Mouse (Mus musculus) brain, embryonic 14.5 days (tissue): ENCODE measurements around the gene Olfr466. TPM values are rescaled to one million over a fixed set of nuclear protein-coding genes. Genes with fewer than 3 reads are reported as not detected.
A peak's percentile ranks its signal among the peaks of the same experiment; 100 is the strongest.

Experiments
- DNase-seq: peaks from one replicate; pipeline ENCODE4 v3.0.0-alpha.2; 2011; ENCODE audit warnings: low read depth
- CTCF ChIP-seq: fragments of 200-500 bp; IDR thresholded peaks from 2 replicates; pipeline ENCODE4 v1.5.1; 2012; ENCODE audit warnings: inconsistent platforms, mild to moderate bottlenecking, moderate library complexity, borderline replicate concordance; ENCODE audit not compliant: insufficient read depth, insufficient read length; ENCODE audit errors: extremely low read depth
- POLR2A ChIP-seq: fragments of 200-500 bp; IDR thresholded peaks from 2 replicates; pipeline ENCODE4 v1.6.1; 2012; ENCODE audit warnings: mild to moderate bottlenecking, inconsistent platforms, borderline replicate concordance; ENCODE audit not compliant: poor library complexity, insufficient read depth, insufficient read length, severe bottlenecking; ENCODE audit errors: extremely low read depth
- polyA plus RNA-seq: library from polyadenylated mRNA; depleted of rRNA; stranded (reverse); fragments of >200 nt; gene quantifications from 2 replicates; pipeline ENCODE4 v1.2.3, GENCODE M21; 2012; rRNA removed

Gene Olfr466
- polyA plus RNA-seq = not detected in 2 replicates

DNA sequence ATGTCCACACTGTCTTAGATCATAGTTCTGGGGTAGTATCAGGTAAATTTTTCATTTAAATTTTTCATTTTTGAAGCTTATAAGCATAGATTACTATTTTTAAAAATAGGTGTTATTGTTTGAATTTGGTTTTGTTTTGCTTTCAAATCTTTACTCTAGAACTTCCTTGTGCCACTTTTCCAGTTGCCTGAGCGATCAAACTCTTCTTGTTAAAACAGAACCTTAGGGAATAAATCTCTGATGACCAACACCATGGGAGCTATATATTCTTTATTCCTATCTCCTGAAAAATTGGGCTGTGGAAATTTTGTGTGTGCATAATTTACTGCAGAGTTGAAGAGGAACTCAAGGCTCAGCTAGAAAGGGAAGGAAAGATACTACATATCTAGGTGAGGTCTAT lies at the start of gene Olfr466:
Gene Olfr466 (plus strand): TSS at position 301 of the 400 bp plus-strand sequence.
- DNase-seq = no peak

DNA sequence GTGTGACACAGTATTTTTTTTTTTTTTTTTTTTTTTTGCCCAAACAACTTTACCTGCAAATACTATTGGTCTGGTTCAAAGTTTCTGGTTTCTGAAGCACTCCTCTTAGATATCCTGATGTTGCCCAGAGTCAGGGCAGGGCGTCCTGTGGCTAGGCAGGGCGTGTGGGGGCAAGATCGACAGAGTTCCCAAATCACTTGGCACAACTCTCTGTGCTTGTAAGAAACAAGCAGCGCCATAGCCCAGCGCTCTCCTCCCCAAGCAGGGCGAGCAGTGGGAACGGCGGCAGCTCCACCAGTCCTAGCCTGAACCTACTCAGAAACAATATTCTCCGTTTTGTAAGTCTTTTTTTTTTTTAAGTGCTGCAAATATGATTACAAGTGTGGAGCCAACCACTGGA lies 49.4 kb upstream of the Olfr466 start:
- DNase-seq = no peak
- TF ChIP-seq CTCF = no peak
- TF ChIP-seq POLR2A = no peak

More for the DNA sequence above, at the start of gene Olfr466:
- TF ChIP-seq CTCF (no peak), POLR2A (no peak)

DNA sequence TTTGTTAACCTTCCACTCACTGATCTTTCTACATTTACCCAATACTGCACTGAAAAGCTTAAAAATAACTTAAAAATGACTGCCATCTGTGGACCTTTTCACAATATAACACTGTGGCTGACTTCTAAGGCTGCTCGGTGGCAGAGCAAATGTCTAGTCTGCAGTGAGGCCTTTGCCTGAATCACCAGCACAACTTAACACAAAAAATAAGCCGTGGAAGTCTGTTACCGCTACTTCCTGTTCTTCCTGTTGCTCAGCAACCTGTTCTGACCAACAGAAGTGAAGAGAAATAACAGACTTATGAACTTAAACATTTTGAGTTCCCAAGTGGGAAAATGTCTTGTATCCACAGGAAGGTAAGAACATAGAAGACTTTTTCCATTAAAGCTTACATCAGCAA lies 48.8 kb upstream of the Olfr466 start:
- TF ChIP-seq CTCF (no peak), POLR2A (no peak)
- DNase-seq = no peak

DNA sequence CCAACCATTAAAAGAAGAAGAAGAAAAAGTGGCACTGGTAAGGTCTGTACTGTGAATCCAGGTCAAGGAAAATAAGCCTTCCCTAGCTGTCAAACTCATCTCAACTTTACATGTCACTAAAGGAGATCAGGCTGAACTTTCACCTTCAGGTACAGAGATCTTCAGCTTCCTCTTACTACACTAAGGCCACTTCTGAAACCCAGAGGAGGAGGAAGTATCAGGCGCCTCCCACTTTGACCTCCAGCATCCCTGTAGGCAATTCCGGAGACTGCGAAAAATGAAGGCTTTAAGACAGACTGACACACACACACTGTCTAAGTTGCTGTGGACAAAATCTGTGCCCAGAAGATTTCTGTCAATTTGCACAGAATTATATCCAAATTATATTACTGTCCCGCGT lies 38.1 kb upstream of the Olfr466 start:
- TF ChIP-seq CTCF (no peak), POLR2A (no peak)
- peak; percentile 11 for DNase-seq

DNA sequence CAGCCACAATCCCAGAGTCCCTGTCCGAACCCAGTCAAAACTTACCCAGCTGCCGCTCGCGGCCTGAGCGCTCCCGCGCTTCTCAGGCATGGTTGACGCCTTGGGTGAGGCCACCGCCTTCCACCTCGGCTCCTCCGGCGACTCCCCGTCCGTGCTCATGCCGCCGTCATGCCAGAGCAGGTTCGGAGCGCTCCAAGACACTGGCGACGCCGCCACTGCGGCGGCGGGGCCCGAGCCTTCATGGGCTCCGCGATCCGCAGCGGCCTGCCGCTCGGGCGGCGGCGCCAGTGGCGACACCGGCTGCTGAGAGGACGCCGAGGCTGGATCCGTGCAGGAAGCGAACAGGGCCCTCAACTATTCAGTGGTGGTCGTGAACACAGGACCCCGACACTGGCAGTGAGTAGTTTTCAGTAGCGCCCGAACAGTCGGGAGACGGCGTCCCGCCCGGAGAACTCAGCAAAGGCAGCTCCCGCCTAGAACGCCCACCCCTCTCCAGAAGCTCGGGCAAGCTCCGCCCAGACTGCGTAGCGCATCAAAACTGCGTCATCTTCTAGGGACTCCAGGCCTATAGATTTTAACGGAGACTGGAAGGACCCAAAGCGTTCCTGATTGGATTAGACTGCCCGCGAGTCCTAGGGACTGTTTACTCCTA lies 37.5 kb upstream of the Olfr466 start, which contains the start of gene Mfsd14b:
Gene Mfsd14b (minus strand): TSS at position 517 of the 652 bp plus-strand sequence.
- DNase-seq = peak; percentile 98
- no peak for TF ChIP-seq CTCF
- peak; percentile 70; the same call in 1 of the 2 replicates for TF ChIP-seq POLR2A

DNA sequence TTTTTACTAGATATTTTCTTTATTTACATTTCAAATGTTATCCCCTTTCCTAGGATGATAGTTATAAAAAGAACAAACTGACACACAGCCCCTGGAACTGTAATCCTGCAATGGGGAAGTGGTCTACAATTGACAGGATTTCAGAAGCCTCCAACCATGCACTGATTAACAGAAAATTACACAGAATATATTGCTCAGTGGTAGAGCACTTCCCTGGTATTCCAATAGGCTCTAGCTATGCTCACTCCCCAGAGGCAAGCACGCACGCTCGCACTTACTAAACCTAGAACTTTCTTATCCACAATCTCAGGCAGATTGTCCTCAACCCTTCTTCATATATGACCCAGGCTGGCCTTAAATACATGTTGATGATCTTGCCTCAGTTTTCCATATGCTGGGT lies 36.8 kb upstream of the Olfr466 start:
- DNase-seq = no peak
- no peak for TF ChIP-seq CTCF
- no peak for TF ChIP-seq POLR2A

DNA sequence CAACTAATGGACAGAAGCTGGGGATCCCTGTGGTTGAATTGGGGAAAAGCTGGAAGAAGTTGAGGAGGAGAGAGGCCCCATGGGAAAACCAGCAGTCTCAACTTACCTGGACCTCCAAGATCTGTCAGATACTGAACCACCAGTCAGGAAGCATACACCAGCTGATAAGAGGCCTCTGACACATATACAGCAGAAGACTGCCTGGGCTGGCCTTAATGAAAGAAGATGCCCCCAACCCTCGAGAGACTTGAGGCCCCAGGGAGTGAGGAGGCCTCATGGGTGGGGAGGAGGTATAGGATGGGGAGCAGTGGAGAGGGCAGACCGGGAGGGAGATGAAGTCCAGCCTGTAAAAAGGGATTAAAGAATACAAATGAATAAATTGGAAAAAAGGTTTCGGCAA lies 29.1 kb upstream of the Olfr466 start:
- TF ChIP-seq POLR2A (no peak), CTCF (no peak)
- no peak for DNase-seq

DNA sequence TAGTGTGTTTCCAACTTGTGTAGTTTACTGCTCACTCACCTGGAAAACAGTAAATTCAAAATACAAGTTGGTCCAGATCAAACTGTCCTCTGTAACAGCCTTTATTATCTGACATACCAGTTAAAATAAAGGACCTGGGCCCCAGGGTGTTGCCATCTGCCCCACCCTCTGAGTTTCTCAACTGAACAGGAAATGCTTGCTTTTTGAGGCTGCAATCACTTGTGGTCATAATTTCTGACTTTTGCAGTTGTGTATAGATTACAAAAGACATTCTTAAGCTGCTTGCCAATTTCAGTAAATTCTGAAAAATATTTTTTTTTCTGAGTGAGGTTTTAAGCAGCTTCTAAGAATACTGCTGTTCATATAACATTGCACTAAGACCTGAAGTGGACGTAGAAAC lies 27.9 kb upstream of the Olfr466 start:
- TF ChIP-seq CTCF (no peak), POLR2A (no peak)
- no peak for DNase-seq

DNA sequence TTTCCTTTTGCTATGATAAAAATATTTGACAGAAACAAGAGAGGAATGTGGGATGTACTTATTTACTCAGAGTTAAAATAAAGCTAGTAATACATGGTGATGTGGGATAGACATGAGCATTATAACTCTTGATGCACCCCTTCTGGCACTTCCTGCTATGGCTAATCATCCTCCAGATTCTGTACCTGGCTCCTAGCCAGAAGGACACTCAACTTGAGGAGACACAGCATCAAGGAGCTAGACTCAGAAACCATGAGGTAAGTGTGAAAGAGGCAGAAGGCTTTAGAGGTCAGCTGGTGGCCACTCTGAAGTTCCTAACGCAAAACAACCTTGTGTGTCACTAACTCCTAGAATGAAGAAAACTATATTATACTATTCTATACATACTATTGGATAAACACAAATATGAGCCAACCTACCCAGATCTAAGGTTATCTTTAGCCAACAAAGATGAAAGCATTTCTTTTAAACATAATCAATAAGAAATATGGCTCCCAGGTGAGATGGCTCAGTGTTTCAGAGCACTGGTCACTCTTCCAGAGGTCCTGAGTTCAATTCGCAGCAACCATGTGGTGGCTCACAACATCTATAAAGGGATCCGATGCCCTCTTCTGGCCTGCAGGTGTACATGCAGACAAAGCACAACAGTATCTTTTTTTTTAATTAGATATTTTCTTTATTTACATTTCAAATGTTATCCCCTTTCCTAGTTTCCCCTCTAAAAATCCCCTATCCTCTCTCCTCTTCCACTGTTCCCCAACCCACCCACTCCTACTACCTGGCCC lies 22.8 kb upstream of the Olfr466 start:
- DNase-seq = no peak
- TF ChIP-seq CTCF = no peak
- TF ChIP-seq POLR2A = no peak

DNA sequence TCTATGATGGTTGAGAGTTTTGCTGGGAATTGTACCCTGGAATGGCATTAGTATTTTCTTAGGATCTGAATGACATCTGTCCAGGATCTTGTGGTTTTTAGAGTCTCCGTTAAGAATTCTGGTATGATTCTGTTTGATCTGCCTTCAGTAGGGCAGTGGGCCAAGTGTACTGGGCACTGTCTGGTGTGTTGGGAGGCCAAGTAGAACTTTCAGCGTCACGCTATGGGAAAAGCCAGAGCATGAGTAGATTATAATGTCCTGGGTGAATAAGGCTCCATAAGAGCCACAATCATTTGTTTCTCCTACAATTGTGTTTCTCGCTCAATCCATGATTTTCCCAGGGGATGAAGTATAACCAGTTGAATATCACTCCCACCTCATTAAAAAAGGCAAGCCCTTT lies 12.3 kb upstream of the Olfr466 start, which contains the start of gene Olfr465-ps1:
Gene Olfr465-ps1 (plus strand): TSS at position 301 of the 400 bp plus-strand sequence.
- no peak for DNase-seq
- TF ChIP-seq CTCF = no peak
- TF ChIP-seq POLR2A = no peak

DNA sequence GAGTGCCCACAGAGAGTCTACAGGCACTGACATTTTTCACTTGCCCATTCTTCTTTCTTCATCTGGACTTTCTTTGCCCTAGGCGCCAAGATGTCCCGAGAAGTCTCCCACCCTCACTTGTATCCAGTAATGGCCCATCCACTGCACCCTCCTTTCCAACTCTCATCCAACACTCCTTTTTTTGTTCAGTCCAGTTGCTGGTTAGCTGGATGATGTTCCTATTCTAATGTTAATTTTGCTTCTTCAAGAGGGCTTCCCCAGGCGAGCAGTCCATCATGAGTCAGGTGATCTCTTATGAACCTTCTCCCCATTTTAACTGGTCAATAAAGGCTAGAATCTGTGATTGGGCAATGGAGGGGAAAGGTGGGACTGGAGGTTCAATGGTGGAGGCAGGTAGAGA lies 24.1 kb downstream of the Olfr466 start:
- TF ChIP-seq POLR2A = no peak
- TF ChIP-seq CTCF = no peak
- no peak for DNase-seq

DNA sequence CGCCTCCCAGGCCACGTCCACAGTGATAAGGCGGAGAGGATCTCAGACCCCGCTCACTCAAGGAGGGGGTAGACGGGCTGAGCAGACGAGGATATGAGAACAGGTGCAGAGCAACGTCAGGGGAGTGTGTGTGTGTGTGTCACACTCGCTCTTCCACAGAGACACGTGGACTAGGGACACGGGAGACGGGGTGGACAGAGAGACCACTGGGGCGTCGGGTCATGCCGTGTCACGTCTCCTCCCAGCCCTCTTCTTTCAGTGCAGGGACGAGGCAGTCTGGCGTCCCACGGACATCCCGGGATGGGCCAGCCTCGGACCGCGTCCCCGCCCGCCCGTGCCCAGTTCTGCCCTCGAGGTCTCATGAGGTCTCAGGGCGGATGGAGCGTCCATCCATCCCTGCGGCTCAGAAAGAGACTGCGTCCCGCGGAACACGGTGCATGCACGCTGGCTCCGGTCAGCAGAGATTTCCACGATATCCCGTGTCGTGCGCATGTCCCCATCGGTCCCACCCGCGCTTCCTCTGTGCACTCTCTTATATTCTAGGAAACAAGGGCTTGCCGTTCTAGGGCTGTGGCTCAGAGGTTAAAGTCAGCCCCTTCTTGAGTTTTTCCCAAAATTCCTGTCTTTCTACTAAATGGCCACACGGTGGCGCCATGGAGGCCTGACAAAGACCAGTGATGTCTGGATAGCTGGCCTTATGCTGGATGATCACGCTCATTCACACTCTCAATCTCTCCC lies 25.9 kb downstream of the Olfr466 start:
- DNase-seq = peak; percentile 58
- TF ChIP-seq POLR2A (no peak), CTCF (peak; percentile 77)
